In genomic region chr1:34472427-34473300, GRCm38 (mm10) we compare ENCODE assay signal across 8 mouse cellular contexts. TPM values are rescaled to one million over a fixed set of nuclear protein-coding genes. Genes with fewer than 3 reads are reported as not detected.
DNase-seq lines count a peak whose midpoint lies in the region; ATAC-seq lines count a peak whose summit lies in the region.

No protein-coding gene starts in this region.

- H3K9ac ChIP-seq in kidney, embryonic 15.5 days, result peak overlapping the region; percentile 42

- no peaks in the 10 kb centered on the region for H3K36me3 ChIP-seq in heart, embryonic 10.5 days
- H3K36me3 ChIP-seq in kidney, embryonic 15.5 days, result no peaks in the 10 kb centered on the region

- H3K4me1 ChIP-seq in heart, embryonic 10.5 days, result peaks cover 18% of the 10 kb centered on the region
- peaks cover 15% of the 10 kb centered on the region for H3K4me1 ChIP-seq in kidney, embryonic 15.5 days

- peak overlapping the region; percentile 99 for H3K4me2 ChIP-seq in kidney, embryonic 15.5 days

- ATAC-seq in kidney, embryonic 15.5 days (replicated peaks; ENCODE audit: low FRiP score), result peak; percentile 70

- DNase-seq in right cerebral cortex, postnatal 14 days, result peak; percentile 25
- DNase-seq in right cerebral cortex, postnatal 25 days, result no peak
- peak; percentile 58 for DNase-seq in embryo, embryonic 9.5 days (ENCODE audit: extremely low spot score)
- DNase-seq in heart, embryonic 10.5 days (ENCODE audit: low spot score), result no peak
- DNase-seq in lung, postnatal 25 days (ENCODE audit: low spot score), result peak; percentile 57
- peak; percentile 52 for DNase-seq in retina, embryonic 14.5 days (ENCODE audit: low spot score)
- no peak for DNase-seq in cerebellum, adult 9-11 months

- under 1% methylated on average over 42 of the region's 43 CpGs for WGBS in heart, embryonic 10.5 days
- WGBS in kidney, embryonic 15.5 days, result 1% methylated on average over 42 of the region's 43 CpGs

- H3K27me3 ChIP-seq in heart, embryonic 10.5 days (ENCODE audit: insufficient read depth, poor library complexity, severe bottlenecking), result peaks cover 32% of the 10 kb centered on the region
- peaks cover 18% of the 10 kb centered on the region for H3K27me3 ChIP-seq in kidney, embryonic 15.5 days

- peak overlapping the region; percentile 72 for H3K4me3 ChIP-seq in heart, embryonic 10.5 days
- peak overlapping the region; percentile 59 for H3K4me3 ChIP-seq in kidney, embryonic 15.5 days (replicated peaks)

- peak overlapping the region; percentile 78 for H3K27ac ChIP-seq in heart, embryonic 10.5 days
- H3K27ac ChIP-seq in kidney, embryonic 15.5 days, result no peak overlapping the region

- no peaks in the 10 kb centered on the region for H3K9me3 ChIP-seq in heart, embryonic 10.5 days
- H3K9me3 ChIP-seq in kidney, embryonic 15.5 days (replicated peaks), result no peaks in the 10 kb centered on the region

RNA-seq across cellular contexts. Expression of gene Ptpn18, which starts 13.1 kb away (rescaled TPM):
- polyA plus RNA-seq in heart, embryonic 10.5 days (2016; fragmentation: Nextera tagmentation; extraction: Ambion mirVana), result 8.1 and 9.1 TPM in 2 replicates
- polyA plus RNA-seq in kidney, embryonic 15.5 days (2015; fragmentation: Nextera tagmentation; extraction: Ambion mirVana), result 18.2 and 19.9 TPM in 2 replicates

RNA-seq across cellular contexts. Expression of gene Prss39, which starts 25.5 kb away (rescaled TPM):
- polyA plus RNA-seq in heart, embryonic 10.5 days (2016; fragmentation: Nextera tagmentation; extraction: Ambion mirVana), result not detected in 2 replicates
- polyA plus RNA-seq in kidney, embryonic 15.5 days (2015; fragmentation: Nextera tagmentation; extraction: Ambion mirVana), result not detected in 2 replicates

RNA-seq across cellular contexts. Expression of gene Imp4, which starts 33.0 kb away (rescaled TPM):
- polyA plus RNA-seq in heart, embryonic 10.5 days (2016; fragmentation: Nextera tagmentation; extraction: Ambion mirVana), result 97.6 and 113 TPM in 2 replicates
- polyA plus RNA-seq in kidney, embryonic 15.5 days (2015; fragmentation: Nextera tagmentation; extraction: Ambion mirVana), result 88.7 and 94.9 TPM in 2 replicates

RNA-seq across cellular contexts. Expression of gene Ccdc115, which starts 33.2 kb away (rescaled TPM):
- 52.5 and 60.2 TPM in 2 replicates for polyA plus RNA-seq in heart, embryonic 10.5 days (2016; fragmentation: Nextera tagmentation; extraction: Ambion mirVana)
- polyA plus RNA-seq in kidney, embryonic 15.5 days (2015; fragmentation: Nextera tagmentation; extraction: Ambion mirVana), result 52.2 and 53.1 TPM in 2 replicates

Comparison
In these comparisons a context has a peak if more than half of its experiments do, and no peak if none do; other contexts are left out.
1. DNase-seq: peak in right cerebral cortex, postnatal 14 days (single experiment), embryo, embryonic 9.5 days (single experiment), lung, postnatal 25 days (single experiment) and retina, embryonic 14.5 days (single experiment); none in right cerebral cortex, postnatal 25 days (single experiment), heart, embryonic 10.5 days (single experiment) and cerebellum, adult 9-11 months (single experiment).